ENCODE assay signal across 14 mouse cellular contexts in the genomic region with DNA sequence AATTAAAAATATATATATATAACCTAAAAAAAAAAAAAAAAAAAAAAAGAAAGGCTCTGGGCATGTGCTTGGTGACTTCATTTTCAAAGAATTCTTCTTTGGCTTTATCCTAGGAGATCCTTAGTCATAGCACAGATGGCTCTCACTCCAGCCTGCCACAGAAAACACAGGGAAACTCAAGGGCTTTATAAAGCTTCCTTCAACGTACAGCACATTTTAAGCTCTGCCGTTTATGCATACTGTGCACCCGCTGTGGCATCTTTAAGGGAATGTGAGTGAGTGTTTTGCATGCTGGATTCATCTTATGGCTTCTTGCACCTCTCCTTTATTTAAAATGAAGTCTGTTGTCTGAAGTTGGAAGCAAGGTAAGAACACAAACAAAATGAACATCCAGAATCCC.
A peak's percentile ranks its signal among the peaks of the same experiment; 100 is the strongest.
DNase-seq lines count a peak whose midpoint lies in the region; ATAC-seq lines count a peak whose summit lies in the region.
"Had no signal": no experiment of that assay in that cellular context is flagged by ENCODE, and none has a peak within 500 bp of the region (broad histone marks: within the 10 kb centered on the region; RNA-seq: fewer than 3 reads in every experiment).

No protein-coding gene starts in this region.

- H3K9ac ChIP-seq in hindbrain, embryonic 12.5 days, result no peak overlapping the region
- H3K9ac ChIP-seq: hindbrain, embryonic 14.5 days; limb, embryonic 12.5 days; midbrain, embryonic 15.5 days had no signal

- no peak for ATAC-seq in hindbrain, embryonic 12.5 days (ENCODE audit: low FRiP score)
- ATAC-seq: CD4-positive, CD25-positive, alpha-beta regulatory T cell, adult 4 months; midbrain, embryonic 15.5 days had no signal

- intact Hi-C loops in heart, postnatal 10 days (cut with DNase I), result no loop called here
- intact Hi-C loops in heart, postnatal 25 days (cut with DNase I), result no loop called here

- peak; percentile 18 to 27 for DNase-seq in heart, postnatal 10 days
- DNase-seq in heart, postnatal 25 days (ENCODE audit: low spot score), result no peak
- peak; percentile 65 for DNase-seq in Muller cell, postnatal 12 days (ENCODE audit: inconsistent ontology term)
- DNase-seq in frontal cortex, postnatal 14 days (ENCODE audit: low spot score in 2 of 2), result peak; percentile 16 to 29
- DNase-seq in right cerebral cortex, postnatal 10 days (ENCODE audit: low spot score in 2 of 2), result peak; percentile 51 to 75
- DNase-seq in thymus, postnatal 25 days, result no peak
- DNase-seq in thymus, postnatal 4 days, result no peak
- DNase-seq: gastrocnemius, postnatal 25 days; lung, postnatal 14 days had no signal

- no peaks in the 10 kb centered on the region for H3K9me3 ChIP-seq in hindbrain, embryonic 12.5 days (replicated peaks)
- H3K9me3 ChIP-seq: limb, embryonic 12.5 days; midbrain, embryonic 15.5 days had no signal

- no peaks in the 10 kb centered on the region for H3K27me3 ChIP-seq in hindbrain, embryonic 12.5 days
- H3K27me3 ChIP-seq: limb, embryonic 12.5 days; midbrain, embryonic 15.5 days had no signal

- 79% methylated on average over 3 of the region's 3 CpGs for WGBS in hindbrain, embryonic 12.5 days

- no peaks in the 10 kb centered on the region for H3K36me3 ChIP-seq in hindbrain, embryonic 12.5 days
- H3K36me3 ChIP-seq: limb, embryonic 12.5 days; midbrain, embryonic 15.5 days had no signal

- H3K4me3 ChIP-seq in hindbrain, embryonic 12.5 days, result no peak overlapping the region
- H3K4me3 ChIP-seq: limb, embryonic 12.5 days; midbrain, embryonic 15.5 days had no signal

- H3K4me2 ChIP-seq in hindbrain, embryonic 12.5 days (replicated peaks), result no peak overlapping the region
- H3K4me2 ChIP-seq: hindbrain, embryonic 14.5 days; limb, embryonic 12.5 days; midbrain, embryonic 15.5 days had no signal

- H3K27ac ChIP-seq in hindbrain, embryonic 12.5 days, result no peak overlapping the region
- H3K27ac ChIP-seq: hindbrain, embryonic 14.5 days; limb, embryonic 12.5 days; midbrain, embryonic 15.5 days had no signal

- no peaks in the 10 kb centered on the region for H3K4me1 ChIP-seq in hindbrain, embryonic 12.5 days
- H3K4me1 ChIP-seq: midbrain, embryonic 15.5 days had no signal

Comparison
In these comparisons a context has a peak if more than half of its experiments do, and no peak if none do; other contexts are left out.
1. DNase-seq: peak in heart, postnatal 10 days (2 of 2), Muller cell, postnatal 12 days (single experiment), frontal cortex, postnatal 14 days (2 of 2) and right cerebral cortex, postnatal 10 days (2 of 2); none in heart, postnatal 25 days (single experiment), thymus, postnatal 25 days (single experiment) and thymus, postnatal 4 days (single experiment).